Mouse (Mus musculus): Measurements from ENCODE around the gene Rab3c.

GRCm38 (mm10) chr13:110074180-110074579, 206.6 kb downstream of the Rab3c start:
- TF ChIP-seq CTCF (IDR thresholded peaks at IDR 0.05) = no peak
- TF ChIP-seq POLR2A (IDR thresholded peaks at IDR 0.05; ENCODE audit: insufficient read depth, low read depth, low read length) = no peak

Measured in heart, adult 2 months (tissue).